Mouse (Mus musculus) gastrocnemius, adult 2 months (tissue): Measurements from ENCODE around the gene H2-M10.2. TPM values are rescaled to one million over a fixed set of nuclear protein-coding genes. Genes with fewer than 3 reads are reported as not detected.
"Not testable (repeated sequence)": the region's sequence is repeated elsewhere in the genome, so short reads cannot be mapped to it uniquely, and the experiment has no call there.

Source experiments
- DNase-seq: peaks from one replicate; pipeline ENCODE4 v3.0.0; 2022
- H3K27ac ChIP-seq: fragments of 200-600 bp; 2 replicates; pipeline ENCODE4 v1.8.1; 2022; ENCODE audit warnings: mild to moderate bottlenecking
- H3K4me3 ChIP-seq: fragments of 200-600 bp; 2 replicates; pipeline ENCODE4 v1.8.1; 2022; ENCODE audit warnings: mild to moderate bottlenecking, moderate library complexity
- CTCF ChIP-seq: fragments of 200-600 bp; IDR thresholded peaks from 2 replicates; pipeline ENCODE4 v1.8.1; 2022; ENCODE audit warnings: antibody characterized with exemption, mild to moderate bottlenecking, moderate library complexity
- intact Hi-C: fragments of 180-260 bp; cut with DNase I; formaldehyde crosslinking; loops from one replicate; pipeline ENCODE4 v1.15.1; 2025
- total RNA-seq, 2 experiments: library from RNA; stranded (reverse); gene quantifications; 2 replicates each; pipeline ENCODE4 v1.2.3; 2021

The H2-M10.2 gene
- total RNA-seq, 2 experiments from 2014 or later, result not detected

DNA sequence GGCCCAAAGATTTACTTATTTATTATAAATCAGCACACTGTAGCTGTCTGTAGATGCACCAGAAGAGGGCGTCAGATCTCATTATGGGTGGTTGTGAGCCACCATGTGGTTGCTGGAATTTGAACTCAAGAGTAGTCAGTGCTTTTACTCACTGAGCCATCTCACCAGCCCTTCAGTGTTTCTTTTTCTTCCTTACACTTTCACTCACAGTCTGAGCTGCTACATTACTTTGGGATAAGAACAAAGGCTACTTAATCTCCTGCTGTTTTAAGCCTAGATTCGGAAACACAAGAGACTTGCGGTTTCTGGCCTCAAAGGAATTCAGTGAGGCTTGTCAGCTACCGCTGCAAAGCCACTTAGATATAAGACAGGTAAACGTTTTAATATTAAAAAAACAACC lies 42.3 kb downstream of the H2-M10.2 start:
- no peak for DNase-seq
- no peak overlapping the region for H3K4me3 ChIP-seq
- TF ChIP-seq CTCF, result no peak
- intact Hi-C loops, result no loop called here
- H3K27ac ChIP-seq, result no peak overlapping the region

DNA sequence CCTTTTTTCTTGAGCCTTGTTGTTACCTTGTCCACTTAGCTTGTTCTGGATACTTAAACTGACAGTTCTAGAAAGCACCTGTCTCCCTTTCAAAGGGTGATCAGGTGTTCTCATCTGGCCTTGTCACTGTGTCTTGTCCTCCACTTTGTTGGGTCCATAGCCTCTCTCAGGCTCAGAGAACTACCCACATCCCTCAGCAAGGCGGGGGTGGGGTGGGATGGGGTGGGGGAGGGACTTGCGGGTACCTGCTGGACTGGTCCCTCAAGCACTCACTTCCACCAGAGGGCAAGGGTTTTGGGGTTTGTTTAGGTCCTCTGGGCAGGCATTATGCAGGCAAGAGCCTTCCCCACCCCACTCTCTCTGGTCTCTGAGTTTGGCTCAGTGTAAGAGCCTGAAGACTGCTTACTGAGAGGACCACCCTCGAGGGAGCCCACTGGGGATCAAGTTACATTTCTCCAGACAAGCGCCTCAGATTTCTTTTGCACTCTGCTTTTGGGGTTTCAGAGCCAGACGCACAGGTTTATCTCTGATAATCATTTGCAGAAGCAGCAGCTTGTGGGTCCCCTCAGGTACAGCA lies 45.6 kb downstream of the H2-M10.2 start:
- no peak overlapping the region for H3K27ac ChIP-seq
- DNase-seq, result no peak
- no peak overlapping the region for H3K4me3 ChIP-seq
- TF ChIP-seq CTCF, result no peak
- intact Hi-C loops, result no loop called here

DNA sequence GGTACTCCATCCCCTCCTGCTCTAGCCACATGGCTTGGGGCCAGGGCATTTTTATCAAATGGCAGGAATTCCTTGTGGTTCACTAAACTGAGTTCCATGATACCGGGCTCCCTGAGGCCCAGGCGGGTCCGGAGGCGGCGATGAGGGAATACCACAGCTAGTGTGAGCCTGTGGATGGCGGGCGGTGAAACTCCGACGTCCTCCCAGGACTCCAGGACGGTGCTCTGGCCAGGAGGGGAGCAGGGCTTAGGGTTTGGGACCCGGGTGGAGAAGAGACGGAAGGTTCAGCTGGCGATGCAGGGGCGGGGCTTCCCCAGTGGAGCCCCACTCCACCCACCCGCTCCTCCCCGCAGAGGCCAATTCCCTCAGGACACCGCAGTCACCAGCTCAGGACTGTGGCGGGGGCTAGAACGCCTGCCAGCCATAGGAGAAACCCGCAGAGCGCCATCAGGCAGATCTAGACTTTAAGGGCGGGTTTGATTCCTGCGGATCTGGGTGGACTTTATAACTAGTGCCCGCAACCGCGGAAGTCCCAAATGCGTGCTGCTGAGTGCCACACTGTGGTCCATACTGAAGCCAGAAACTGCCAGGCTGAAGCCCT lies 48.9 kb downstream of the H2-M10.2 start:
- no peak for TF ChIP-seq CTCF
- H3K27ac ChIP-seq, result no peak overlapping the region

DNA sequence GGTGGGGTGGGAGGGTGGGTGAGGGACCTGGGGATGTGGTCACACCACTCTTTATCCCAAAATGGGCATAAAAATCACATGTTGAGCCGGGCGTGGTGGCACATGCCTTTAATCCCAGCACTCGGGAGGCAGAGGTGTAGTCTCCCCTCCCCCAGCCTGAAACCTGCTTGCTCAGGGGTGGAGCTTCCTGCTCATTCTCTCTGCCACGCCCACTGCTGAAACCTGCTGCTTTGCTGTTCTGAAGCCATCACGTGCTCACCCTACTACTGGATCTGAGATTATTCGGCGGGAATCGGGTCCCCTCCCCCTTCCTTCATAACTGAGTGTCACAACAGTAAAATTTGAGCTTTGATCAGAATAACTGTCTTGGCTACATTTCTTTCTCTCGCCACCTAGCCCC lies 51.0 kb downstream of the H2-M10.2 start:
- H3K27ac ChIP-seq, H3K4me3 ChIP-seq, DNase-seq, intact Hi-C loops: not testable (repeated sequence)

More for the DNA sequence above, 48.9 kb downstream of the H2-M10.2 start:
- intact Hi-C loops, result no loop called here
- peak overlapping the region; percentile 60 for H3K4me3 ChIP-seq
- no peak for DNase-seq

Other genes with a start within 250 kb of the H2-M10.2 start
- gene H2-T22, start 243.7 kb downstream of the H2-M10.2 start, total RNA-seq, result 1 to 10 TPM; 8.8 to 9.7 TPM
- gene Gm6034, start 243.5 kb downstream of the H2-M10.2 start, total RNA-seq, result not detected
- gene Gm11127, start 228.1 kb downstream of the H2-M10.2 start, total RNA-seq, result 1 to 10 TPM; 1.5 to 2.1 TPM
- gene Gm19684, start 164.8 kb downstream of the H2-M10.2 start, total RNA-seq, result not detected
- not detected for gene Gm7030, start 157.1 kb downstream of the H2-M10.2 start, total RNA-seq
- not detected for gene Gm8909, start 118.0 kb downstream of the H2-M10.2 start, total RNA-seq
- gene H2-T3, start 96.2 kb downstream of the H2-M10.2 start, total RNA-seq, result not detected
- gene Rpp21, start 28.4 kb downstream of the H2-M10.2 start, total RNA-seq, result 10 to 100 TPM; 36.5 to 41.1 TPM
- 1 to 10 TPM; 7.3 to 7.4 TPM for gene Trim39, start 14.2 kb downstream of the H2-M10.2 start, total RNA-seq
- gene H2-M10.1, start 39.7 kb upstream of the H2-M10.2 start, total RNA-seq, result not detected
- not detected for gene H2-M10.3, start 81.9 kb upstream of the H2-M10.2 start, total RNA-seq
- not detected for gene H2-M10.4, start 175.8 kb upstream of the H2-M10.2 start, total RNA-seq